Mouse (Mus musculus) ES-CJ7 (cell line): Measurements from ENCODE around the gene Ttc3.

Experiments
- DNase-seq: peaks from one replicate; pipeline ENCODE4 v3.0.0; 2011; ENCODE audit warnings: low read depth, low spot score

Ttc3 gene

DNA sequence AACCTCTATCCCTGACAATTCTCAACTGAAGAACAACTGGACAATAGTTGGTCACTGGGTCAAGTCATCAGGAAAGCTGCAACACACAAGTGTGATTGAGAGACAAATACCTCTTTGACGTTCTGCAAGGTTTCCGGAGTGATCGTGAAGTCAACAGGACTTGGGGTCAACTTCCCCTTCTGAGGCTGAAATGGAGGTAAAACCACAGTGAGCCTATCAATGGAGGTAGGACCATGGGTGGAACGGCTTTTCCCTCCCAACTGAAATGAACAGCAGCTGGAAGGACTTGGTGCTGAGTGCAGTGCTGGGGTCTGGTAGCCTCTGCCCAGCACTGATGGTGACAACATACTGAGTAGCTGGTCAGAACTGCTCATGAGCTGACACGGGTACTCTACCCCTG is 133.8 kb downstream of the Ttc3 start:
- DNase-seq: no peak

DNA sequence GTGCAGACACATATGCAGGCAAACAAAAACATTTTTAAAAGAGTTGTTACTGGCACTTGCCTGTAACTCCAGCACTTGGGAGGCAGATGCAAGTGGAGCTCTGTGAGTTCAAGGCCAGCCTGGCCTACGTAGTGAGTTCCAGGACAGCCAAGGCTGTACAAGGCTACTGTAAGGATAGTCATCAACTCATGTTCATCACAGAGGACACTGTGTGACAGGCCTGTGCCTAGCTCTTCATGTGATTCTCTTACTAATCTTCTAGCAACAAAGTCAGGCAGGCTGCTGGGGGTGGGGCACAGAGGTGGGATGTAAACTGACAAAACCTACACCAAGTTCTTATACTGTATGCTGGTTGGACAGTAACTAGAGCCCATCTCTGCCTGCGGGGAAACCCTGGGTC is 136.7 kb downstream of the Ttc3 start:
- no peak for DNase-seq

DNA sequence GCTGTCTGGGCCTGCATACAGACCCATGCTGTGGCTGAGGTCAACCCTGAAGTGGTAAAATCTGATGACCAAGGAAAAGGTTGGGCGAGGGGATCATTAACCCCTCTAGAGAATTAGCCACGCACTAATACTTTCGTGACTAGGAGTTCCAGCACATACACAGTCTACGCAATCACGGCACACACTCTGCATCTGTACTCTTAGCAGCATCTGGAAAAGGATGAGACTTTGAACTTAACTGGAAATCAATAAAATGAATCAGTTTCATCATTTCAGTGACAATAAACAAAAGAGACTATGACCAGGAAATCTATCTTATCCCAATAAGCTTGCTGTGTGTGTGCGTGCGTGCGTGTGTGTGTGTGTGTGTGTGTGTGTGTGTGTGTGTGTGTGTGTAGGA is 138.4 kb downstream of the Ttc3 start:
- no peak for DNase-seq

DNA sequence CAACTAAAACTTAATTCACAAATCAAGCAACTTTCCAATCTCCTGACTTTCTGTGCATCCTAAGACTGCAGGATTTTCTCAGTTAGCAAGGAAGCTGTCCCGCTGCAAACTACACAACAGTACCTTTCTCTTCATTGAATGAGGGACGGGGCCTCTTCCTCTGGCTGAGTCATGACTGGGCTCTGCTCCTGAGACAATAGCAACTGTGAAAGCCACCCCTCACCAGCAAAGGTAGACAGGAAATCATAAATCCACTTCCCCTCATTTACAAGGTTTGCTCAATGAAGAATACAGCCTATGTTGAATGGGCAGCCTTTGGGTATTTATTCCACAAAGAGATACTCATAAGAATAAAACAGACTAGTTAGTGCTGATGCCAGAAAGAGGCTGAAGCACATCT is 139.6 kb downstream of the Ttc3 start:
- no peak for DNase-seq

DNA sequence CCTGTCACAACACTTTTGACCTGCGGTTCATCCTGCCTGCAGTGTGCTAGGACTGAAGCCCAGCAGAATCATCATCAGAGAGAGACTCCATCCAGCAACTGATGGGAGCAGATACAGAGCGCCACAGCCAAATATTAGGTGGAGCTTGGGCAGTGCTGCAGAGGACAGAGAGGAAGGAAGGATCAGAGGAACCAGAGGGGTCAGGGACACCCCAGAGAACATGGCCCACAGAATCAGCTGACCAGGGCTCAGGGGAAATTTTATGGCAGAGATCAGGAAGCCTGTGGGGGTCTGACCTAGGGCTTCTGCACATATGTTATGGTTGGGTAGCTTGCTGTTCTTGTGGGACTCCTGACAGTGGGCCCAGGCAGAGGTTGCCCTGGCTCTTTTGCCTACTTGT is 147.2 kb downstream of the Ttc3 start:
- DNase-seq: no peak
